Mouse (Mus musculus): ENCODE data around the gene Gpatch8.

Gene Gpatch8

GRCm38 (mm10) chr11:102434816-102435705, 121.1 kb downstream of the Gpatch8 start:
- DNase-seq (ENCODE audit: low spot score) = no peak

GRCm38 (mm10) chr11:102434406-102434805, 121.8 kb downstream of the Gpatch8 start:
- no peak for DNase-seq (ENCODE audit: low spot score)

- no peak for DNase-seq (ENCODE audit: low spot score)
Measured at GRCm38 (mm10) chr11:102433866-102434265, 122.3 kb downstream of the Gpatch8 start.

GRCm38 (mm10) chr11:102432896-102433295, 123.3 kb downstream of the Gpatch8 start:
- no peak for DNase-seq (ENCODE audit: low spot score)

- DNase-seq (ENCODE audit: low spot score) = no peak
Measured at GRCm38 (mm10) chr11:102432115-102432843, 123.9 kb downstream of the Gpatch8 start.

- no peak for DNase-seq (ENCODE audit: low spot score)
Measured at GRCm38 (mm10) chr11:102431728-102432114, 124.5 kb downstream of the Gpatch8 start.

DNA sequence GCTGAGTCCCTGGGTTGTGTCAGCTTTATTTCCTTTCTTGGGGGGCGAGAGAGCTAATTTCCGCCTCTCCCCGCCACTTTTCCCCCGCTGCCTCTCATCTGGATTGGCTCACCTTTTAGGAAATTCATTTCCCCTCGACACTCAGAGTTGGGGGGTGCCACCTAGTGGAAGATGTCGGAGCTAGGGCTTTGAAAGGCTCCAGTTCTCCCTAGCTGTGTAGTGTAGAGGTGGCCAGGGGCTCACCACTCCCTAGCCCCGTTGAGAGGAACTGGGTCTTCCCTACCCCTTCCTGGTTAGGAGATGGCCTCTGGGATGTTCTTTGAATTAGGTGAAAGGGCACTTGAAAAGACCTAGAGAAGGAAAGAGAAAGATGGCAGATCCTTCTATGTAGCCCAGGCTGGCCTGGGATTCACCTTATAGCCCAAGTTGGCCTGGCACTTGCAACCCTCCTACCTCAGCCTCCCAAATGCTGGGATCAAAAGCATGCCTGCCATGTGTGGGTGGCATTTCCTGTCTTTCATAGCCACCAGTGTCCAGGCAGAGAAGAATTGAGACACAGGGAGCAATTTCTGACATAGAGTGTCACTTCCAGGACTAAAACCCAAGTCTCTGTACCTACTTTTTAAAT, 125.1 kb downstream of the Gpatch8 start:
- no peak for DNase-seq (ENCODE audit: low spot score)

GRCm38 (mm10) chr11:102430121-102431017, 125.8 kb downstream of the Gpatch8 start, which contains the start of gene Grn:
Gene Grn, plus strand, starts transcription at chr11:102430315.
- no peak for DNase-seq (ENCODE audit: low spot score)

- no peak for DNase-seq (ENCODE audit: low spot score)
Measured at GRCm38 (mm10) chr11:102429551-102429950, 126.6 kb downstream of the Gpatch8 start.

DNA sequence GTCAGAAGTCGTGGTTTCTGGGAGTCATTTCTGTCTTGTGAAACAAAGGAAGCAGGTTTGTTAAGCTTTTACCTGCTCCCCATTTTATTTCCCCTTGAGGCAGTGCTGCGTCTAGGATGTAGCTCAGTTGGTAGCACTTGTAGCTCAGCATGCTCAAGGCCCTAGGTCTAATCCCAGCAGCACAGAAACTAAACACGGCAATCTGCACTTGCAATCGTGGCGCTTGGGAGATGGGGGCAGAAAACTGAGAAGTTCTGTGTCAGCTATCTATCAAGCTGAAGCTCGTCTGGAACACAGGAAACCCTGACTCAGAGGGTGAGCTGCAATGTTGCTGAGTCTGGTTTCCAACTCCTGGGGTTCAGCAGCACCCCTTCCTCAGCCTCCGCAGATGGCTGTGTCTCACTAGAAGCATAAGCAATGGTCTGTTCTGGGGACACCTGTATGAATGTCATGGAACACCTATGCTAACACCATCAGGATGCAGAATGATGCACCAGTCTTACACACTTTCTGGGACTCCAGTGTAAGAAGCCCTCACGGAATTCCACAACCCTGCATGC, 127.1 kb downstream of the Gpatch8 start:
- DNase-seq (ENCODE audit: low spot score) = no peak

All from urinary bladder, postnatal 10 days (tissue).